Mouse (Mus musculus): ENCODE results near the gene Slc35f6. TPM values are rescaled to one million over a fixed set of nuclear protein-coding genes. Genes with fewer than 3 reads are reported as not detected.

Gene Slc35f6
- 26.2 and 29.3 TPM in 2 replicates for polyA plus RNA-seq (2015; fragmentation: Nextera tagmentation; extraction: Ambion mirVana)

GRCm38 (mm10) chr5:30647815-30648560 lies at the start of gene Slc35f6:
TSS of gene Slc35f6 (plus strand) at chr5:30647933.
- WGBS, result under 1% methylated on average over 38 of the region's 38 CpGs
- ATAC-seq, result peak; percentile 97
- H3K27ac ChIP-seq, result no peak within 1 kb of the TSS
- H3K4me3 ChIP-seq, result peak within 1 kb of the TSS; percentile 83
- H3K9ac ChIP-seq, result peak within 1 kb of the TSS; percentile 79
- H3K36me3 ChIP-seq (ENCODE audit: poor library complexity, severe bottlenecking), result peaks cover 14% of the 10 kb centered on the region
- H3K4me2 ChIP-seq, result peak within 1 kb of the TSS; percentile 82
- no peaks in the 10 kb centered on the region for H3K9me3 ChIP-seq (replicated peaks)
- H3K27me3 ChIP-seq, result no peaks in the 10 kb centered on the region
- H3K4me1 ChIP-seq, result peaks cover 19% of the 10 kb centered on the region

DNA sequence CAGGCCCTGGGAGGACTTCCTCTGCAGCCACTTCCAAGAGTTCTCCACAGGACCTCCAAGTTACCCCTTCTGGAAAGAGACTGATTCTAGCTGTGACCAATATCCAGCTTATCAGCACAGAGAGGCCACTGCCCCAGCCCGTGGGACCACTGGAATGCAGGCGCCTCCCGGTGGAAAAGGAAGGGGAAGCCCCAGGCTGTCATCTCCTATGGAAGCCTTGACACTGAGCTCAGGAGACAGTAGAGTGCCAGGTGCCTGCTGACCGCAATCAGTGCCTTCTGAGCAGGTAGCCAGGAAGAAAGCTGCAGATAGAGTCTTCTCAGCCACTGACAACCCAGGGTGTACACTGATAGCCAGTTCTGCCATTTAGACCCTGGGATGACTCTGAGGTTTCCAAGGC lies 46.3 kb upstream of the Slc35f6 start:
- H3K4me1 ChIP-seq, result no peaks in the 10 kb centered on the region
- no peak overlapping the region for H3K9ac ChIP-seq
- ATAC-seq, result no peak
- no peak overlapping the region for H3K4me2 ChIP-seq
- no peaks in the 10 kb centered on the region for H3K36me3 ChIP-seq (ENCODE audit: poor library complexity, severe bottlenecking)
- H3K9me3 ChIP-seq (replicated peaks), result no peaks in the 10 kb centered on the region
- H3K4me3 ChIP-seq, result no peak overlapping the region
- WGBS, result 30% methylated on average over 4 of the region's 4 CpGs
- H3K27me3 ChIP-seq, result no peaks in the 10 kb centered on the region
- H3K27ac ChIP-seq, result no peak overlapping the region

DNA sequence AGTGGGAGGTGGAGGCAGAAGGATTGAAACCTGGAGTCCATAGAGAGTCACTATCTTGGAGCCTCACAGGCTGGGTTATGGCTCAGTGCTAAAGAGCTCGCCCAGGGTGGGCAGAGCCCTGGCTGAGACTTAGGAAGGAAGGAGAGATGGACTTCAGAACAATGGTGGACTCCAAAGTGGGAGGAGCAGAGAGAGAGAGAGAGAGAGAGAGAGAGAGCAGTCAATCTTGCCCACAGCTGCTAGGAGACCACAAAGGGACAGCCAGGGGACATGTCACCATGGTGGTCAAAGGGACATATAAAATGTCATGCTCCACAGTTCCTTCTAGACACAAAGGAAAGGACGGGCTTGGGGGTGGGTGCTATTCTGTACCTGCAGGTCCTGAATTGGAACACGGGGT lies 44.5 kb upstream of the Slc35f6 start:
- Histone ChIP-seq H3K27me3 (no peaks in the 10 kb centered on the region), H3K9ac (no peak overlapping the region; the same call in 1 of the 2 replicates), H3K27ac (no peak overlapping the region), H3K4me2 (no peak overlapping the region), H3K9me3 (replicated peaks) (no peaks in the 10 kb centered on the region), H3K4me3 (no peak overlapping the region), H3K36me3 (ENCODE audit: poor library complexity, severe bottlenecking) (no peaks in the 10 kb centered on the region), H3K4me1 (no peaks in the 10 kb centered on the region)
- ATAC-seq, result no peak
- 67% methylated on average over 3 of the region's 3 CpGs for WGBS

GRCm38 (mm10) chr5:30603926-30604325 lies 43.8 kb upstream of the Slc35f6 start:
- no peaks in the 10 kb centered on the region for H3K4me1 ChIP-seq
- ATAC-seq, result no peak
- H3K4me2 ChIP-seq, result no peak overlapping the region
- no peak overlapping the region for H3K9ac ChIP-seq
- no peak overlapping the region for H3K4me3 ChIP-seq
- H3K9me3 ChIP-seq (replicated peaks), result no peaks in the 10 kb centered on the region
- WGBS, result 78% methylated on average over 4 of the region's 4 CpGs
- H3K27ac ChIP-seq, result no peak overlapping the region
- H3K36me3 ChIP-seq (ENCODE audit: poor library complexity, severe bottlenecking), result no peaks in the 10 kb centered on the region
- no peaks in the 10 kb centered on the region for H3K27me3 ChIP-seq

- H3K9ac ChIP-seq, result no peak overlapping the region
- no peaks in the 10 kb centered on the region for H3K36me3 ChIP-seq (ENCODE audit: poor library complexity, severe bottlenecking)
- H3K4me3 ChIP-seq, result no peak overlapping the region
- no peaks in the 10 kb centered on the region for H3K9me3 ChIP-seq (replicated peaks)
- no peak overlapping the region for H3K4me2 ChIP-seq
- H3K27me3 ChIP-seq, result no peaks in the 10 kb centered on the region
- H3K27ac ChIP-seq, result no peak overlapping the region
- no peaks in the 10 kb centered on the region for H3K4me1 ChIP-seq
- 74% methylated on average over 8 of the region's 8 CpGs for WGBS
- ATAC-seq, result no peak
These were observed 43.0 kb upstream of the Slc35f6 start for GRCm38 (mm10) chr5:30604769-30605188.

DNA sequence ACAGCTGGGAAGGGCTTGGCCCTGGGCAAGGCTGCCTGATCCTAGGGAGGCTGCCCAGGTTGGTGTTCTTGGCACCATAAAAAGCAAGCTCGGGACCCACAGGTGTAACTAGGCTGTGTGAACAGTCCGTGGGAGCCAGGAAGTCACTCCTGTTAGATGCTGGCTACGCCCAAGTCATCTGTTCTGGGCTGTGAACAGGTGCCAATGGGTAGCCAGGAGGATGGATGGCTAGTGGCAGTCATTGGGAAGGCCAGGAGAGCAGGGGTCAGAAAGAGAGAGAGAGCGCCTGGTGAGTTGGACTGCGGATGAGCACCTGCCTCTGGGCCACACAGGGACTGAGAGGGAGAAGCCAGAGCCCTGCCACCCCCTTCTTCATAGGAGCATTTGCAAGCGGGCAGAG lies 42.1 kb upstream of the Slc35f6 start:
- H3K9me3 ChIP-seq (replicated peaks), result no peaks in the 10 kb centered on the region
- H3K9ac ChIP-seq, result no peak overlapping the region
- no peak overlapping the region for H3K4me2 ChIP-seq
- no peak overlapping the region for H3K27ac ChIP-seq
- no peak for ATAC-seq
- H3K27me3 ChIP-seq, result no peaks in the 10 kb centered on the region
- H3K4me3 ChIP-seq, result no peak overlapping the region
- 83% methylated on average over 6 of the region's 6 CpGs for WGBS
- H3K36me3 ChIP-seq (ENCODE audit: poor library complexity, severe bottlenecking), result no peaks in the 10 kb centered on the region
- H3K4me1 ChIP-seq, result no peaks in the 10 kb centered on the region

GRCm38 (mm10) chr5:30606424-30607073 lies 41.2 kb upstream of the Slc35f6 start:
- WGBS, result 73% methylated on average over 16 of the region's 16 CpGs
- H3K27ac ChIP-seq, result no peak overlapping the region; the same call in 1 of the 2 replicates

GRCm38 (mm10) chr5:30609094-30609493 lies 38.6 kb upstream of the Slc35f6 start:
- no peak overlapping the region for H3K4me3 ChIP-seq
- no peaks in the 10 kb centered on the region for H3K36me3 ChIP-seq (ENCODE audit: poor library complexity, severe bottlenecking)
- H3K27me3 ChIP-seq, result no peaks in the 10 kb centered on the region
- no peak overlapping the region for H3K9ac ChIP-seq
- no peaks in the 10 kb centered on the region for H3K9me3 ChIP-seq (replicated peaks)
- no peak overlapping the region for H3K27ac ChIP-seq
- peaks cover under 1% of the 10 kb centered on the region; the same call in 1 of the 2 replicates for H3K4me1 ChIP-seq
- no peak for ATAC-seq
- H3K4me2 ChIP-seq, result no peak overlapping the region
- 88% methylated on average over 7 of the region's 7 CpGs for WGBS

More at GRCm38 (mm10) chr5:30606424-30607073, 41.2 kb upstream of the Slc35f6 start:
- Histone ChIP-seq H3K4me3 (no peak overlapping the region), H3K4me1 (no peaks in the 10 kb centered on the region), H3K36me3 (ENCODE audit: poor library complexity, severe bottlenecking) (no peaks in the 10 kb centered on the region), H3K4me2 (no peak overlapping the region), H3K9ac (no peak overlapping the region), H3K27me3 (no peaks in the 10 kb centered on the region), H3K9me3 (replicated peaks) (no peaks in the 10 kb centered on the region)
- ATAC-seq, result peak; percentile 67; the same call in 1 of the 2 replicates

- no peak overlapping the region for H3K4me2 ChIP-seq
- no peak overlapping the region for H3K4me3 ChIP-seq
- H3K9ac ChIP-seq, result no peak overlapping the region
- peaks cover 6% of the 10 kb centered on the region; the same call in 1 of the 2 replicates for H3K4me1 ChIP-seq
- ATAC-seq, result no peak
- H3K27ac ChIP-seq, result no peak overlapping the region
- H3K36me3 ChIP-seq (ENCODE audit: poor library complexity, severe bottlenecking), result no peaks in the 10 kb centered on the region
- H3K27me3 ChIP-seq, result no peaks in the 10 kb centered on the region
- 87% methylated on average over 8 of the region's 8 CpGs for WGBS
- H3K9me3 ChIP-seq (replicated peaks), result no peaks in the 10 kb centered on the region
These were observed 37.7 kb upstream of the Slc35f6 start for GRCm38 (mm10) chr5:30609918-30610645.

- Histone ChIP-seq H3K9ac (no peak overlapping the region), H3K36me3 (ENCODE audit: poor library complexity, severe bottlenecking) (no peaks in the 10 kb centered on the region), H3K27me3 (no peaks in the 10 kb centered on the region), H3K4me3 (no peak overlapping the region), H3K4me1 (peaks cover 6% of the 10 kb centered on the region; the same call in 1 of the 2 replicates), H3K4me2 (no peak overlapping the region), H3K27ac (no peak overlapping the region), H3K9me3 (replicated peaks) (no peaks in the 10 kb centered on the region)
- 88% methylated on average over 1 of the region's 1 CpGs for WGBS
- ATAC-seq, result no peak
These were observed 36.6 kb upstream of the Slc35f6 start for GRCm38 (mm10) chr5:30611091-30611490.

GRCm38 (mm10) chr5:30611689-30612088 lies 36.0 kb upstream of the Slc35f6 start:
- H3K4me2 ChIP-seq, result no peak overlapping the region
- ATAC-seq, result no peak
- no peak overlapping the region for H3K9ac ChIP-seq
- no peaks in the 10 kb centered on the region for H3K27me3 ChIP-seq
- no peaks in the 10 kb centered on the region for H3K36me3 ChIP-seq (ENCODE audit: poor library complexity, severe bottlenecking)
- peaks cover 6% of the 10 kb centered on the region; the same call in 1 of the 2 replicates for H3K4me1 ChIP-seq
- no peaks in the 10 kb centered on the region for H3K9me3 ChIP-seq (replicated peaks)
- no peak overlapping the region for H3K27ac ChIP-seq
- H3K4me3 ChIP-seq, result no peak overlapping the region
- 17% methylated on average over 3 of the region's 3 CpGs for WGBS

GRCm38 (mm10) chr5:30612575-30612974 lies 35.2 kb upstream of the Slc35f6 start:
- H3K27me3 ChIP-seq, result no peaks in the 10 kb centered on the region; the same call in 1 of the 2 replicates
- WGBS, result 81% methylated on average over 4 of the region's 4 CpGs
- no peak overlapping the region for H3K4me3 ChIP-seq
- no peaks in the 10 kb centered on the region for H3K9me3 ChIP-seq (replicated peaks)
- H3K27ac ChIP-seq, result no peak overlapping the region
- H3K4me2 ChIP-seq, result no peak overlapping the region
- H3K36me3 ChIP-seq (ENCODE audit: poor library complexity, severe bottlenecking), result no peaks in the 10 kb centered on the region
- no peak for ATAC-seq
- no peak overlapping the region for H3K9ac ChIP-seq
- H3K4me1 ChIP-seq, result peaks cover 6% of the 10 kb centered on the region; the same call in 1 of the 2 replicates
